Mouse (Mus musculus): ENCODE results near the gene Jak1. TPM values are rescaled to one million over a fixed set of nuclear protein-coding genes. Genes with fewer than 3 reads are reported as not detected.

The Jak1 gene
- total and polyA plus RNA-seq, 3 experiments = 37.3 to 41.9 TPM; not detected in 1

GRCm38 (mm10) chr4:101254606-101255349 lies 10.3 kb downstream of the Jak1 start:
- Histone ChIP-seq H3K4me3 (ENCODE audit: control insufficient read depth in 1 of 2, insufficient read depth in 1 of 2, low read depth in 2 of 2, low read length in 2 of 2) (no peak overlapping the region), H3K9ac (ENCODE audit: control insufficient read depth, low read depth, low read length, poor library complexity, severe bottlenecking) (peak overlapping the region; percentile 30; the same call in 1 of the 2 replicates), H3K4me1 (ENCODE audit: control insufficient read depth in 1 of 2, insufficient read depth in 2 of 2, low read length in 2 of 2) (peaks cover 40 to 49% of the 10 kb centered on the region in 2 experiments), H3K27ac (ENCODE audit: control insufficient read depth, low read depth, low read length) (peak overlapping the region; percentile 63), H3K79me2 (ENCODE audit: control insufficient read depth, insufficient read depth, low read length, poor library complexity) (peaks cover 49% of the 10 kb centered on the region), H3K27me3 (ENCODE audit: control insufficient read depth in 1 of 2, insufficient read depth in 2 of 2, low read length in 2 of 2) (no peaks in the 10 kb centered on the region), H3K36me3 (ENCODE audit: control insufficient read depth in 1 of 2, insufficient read depth in 2 of 2, low read length in 2 of 2) (peaks cover 0 to 64% of the 10 kb centered on the region in 2 experiments; a peak in 3 of 4 replicates), H3K9me3 (replicated peaks; ENCODE audit: insufficient read depth, low read length) (no peaks in the 10 kb centered on the region)
- no peak for TF ChIP-seq NELFE (IDR thresholded peaks at IDR 0.05; ENCODE audit: low read depth, low read length)
- no peak for TF ChIP-seq MYC (IDR thresholded peaks at IDR 0.05; ENCODE audit: low read depth, low read length)
- TF ChIP-seq POLR2AphosphoS5 (IDR thresholded peaks at IDR 0.05; ENCODE audit: borderline replicate concordance, low read depth, low read length) = no peak
- no peak for TF ChIP-seq NRF1 (IDR thresholded peaks at IDR 0.05; ENCODE audit: insufficient read depth, low read depth, low read length, poor library complexity, severe bottlenecking)
- no peak for TF ChIP-seq MYB (IDR thresholded peaks at IDR 0.05; ENCODE audit: low read depth, low read length)
- no peak for TF ChIP-seq MEF2A (IDR thresholded peaks at IDR 0.05; ENCODE audit: extremely low read depth, insufficient replicate concordance, low read depth, low read length, poor library complexity, severe bottlenecking)
- no peak for TF ChIP-seq USF2 (IDR thresholded peaks at IDR 0.05; ENCODE audit: borderline replicate concordance in 1 of 2, insufficient read depth in 1 of 2, low read depth in 1 of 2, low read length in 2 of 2)
- TF ChIP-seq MAFK (IDR thresholded peaks at IDR 0.05; ENCODE audit: borderline replicate concordance, low read depth, low read length) = no peak
- TF ChIP-seq EP300 (IDR thresholded peaks at IDR 0.05; ENCODE audit: low read depth in 1 of 2, low read length in 2 of 2) = peak; percentile 60 to 68; a peak in 2 of 4 replicates
- TF ChIP-seq CHD1 (IDR thresholded peaks at IDR 0.05; ENCODE audit: low read depth, low read length) = no peak
- no peak for TF ChIP-seq MAZ (IDR thresholded peaks at IDR 0.05; ENCODE audit: low read depth, low read length)
- no peak for TF ChIP-seq SIN3A (IDR thresholded peaks at IDR 0.05; ENCODE audit: low read length)
- TF ChIP-seq ZKSCAN1 (IDR thresholded peaks at IDR 0.05; ENCODE audit: low read depth, low read length) = no peak
- TF ChIP-seq ELF1 (IDR thresholded peaks at IDR 0.05; ENCODE audit: low read depth, low read length) = peak; percentile 30; the same call in 1 of the 2 replicates
- no peak for TF ChIP-seq SMC3 (IDR thresholded peaks at IDR 0.05; ENCODE audit: low read depth, low read length)
- no peak for TF ChIP-seq ZMIZ1 (IDR thresholded peaks at IDR 0.05; ENCODE audit: low read depth, low read length)
- TF ChIP-seq JUND (IDR thresholded peaks at IDR 0.05; ENCODE audit: low read depth, low read length) = no peak
- no peak for TF ChIP-seq CHD2 (IDR thresholded peaks at IDR 0.05; ENCODE audit: low read length)
- TF ChIP-seq CTCF (IDR thresholded peaks at IDR 0.05 in 2 of 3, conservative IDR thresholded peaks at IDR 0.05 in 1 of 3; ENCODE audit: control insufficient read depth in 1 of 3, insufficient read depth in 1 of 3, low read depth in 2 of 3, low read length in 3 of 3, poor library complexity in 1 of 3, severe bottlenecking in 1 of 3) = no peak
- no peak for TF ChIP-seq ZC3H11A (IDR thresholded peaks at IDR 0.05; ENCODE audit: low read depth, low read length)
- TF ChIP-seq RCOR1 (IDR thresholded peaks at IDR 0.05; ENCODE audit: low read depth, low read length) = peak; percentile 60; the same call in 1 of the 2 replicates
- no peak for TF ChIP-seq MAX (IDR thresholded peaks at IDR 0.05; ENCODE audit: low read length)
- TF ChIP-seq TAL1 (IDR thresholded peaks at IDR 0.05; ENCODE audit: low read length) = peak; percentile 35
- TF ChIP-seq ZNF384 (IDR thresholded peaks at IDR 0.05; ENCODE audit: low read depth, low read length) = no peak
- no peak for TF ChIP-seq GABPA (IDR thresholded peaks at IDR 0.05; ENCODE audit: low read depth, low read length)
- TF ChIP-seq TCF12 (IDR thresholded peaks at IDR 0.05; ENCODE audit: low read depth, low read length) = peak; percentile 62
- TF ChIP-seq RAD21 (IDR thresholded peaks at IDR 0.05; ENCODE audit: low read depth, low read length) = no peak
- TF ChIP-seq BHLHE40 (IDR thresholded peaks at IDR 0.05; ENCODE audit: borderline replicate concordance, low read depth, low read length) = 0 out of 2 replicates have a peak, but pooled peaks have one; percentile 21
- DNase-seq (ENCODE audit: low read depth, low spot score) = peak; percentile 41
